ENCODE assay signal across 13 mouse cellular contexts in genomic region chr10:42698994-42699393, GRCm38 (mm10).
DNase-seq lines count a peak whose midpoint lies in the region; TF ChIP-seq lines count a peak whose summit lies in the region.
"Had no signal": no experiment of that assay in that cellular context is flagged by ENCODE, and none has a peak within 500 bp of the region (broad histone marks: within the 10 kb centered on the region; RNA-seq: fewer than 3 reads in every experiment).

No protein-coding gene starts in this region.

- no peak overlapping the region for H3K4me3 ChIP-seq in lung, adult 2 months (replicated peaks; ENCODE audit: extremely low read depth, low read depth, low read length)
- no peak overlapping the region for H3K4me3 ChIP-seq in small intestine, adult 2 months (ENCODE audit: low read depth, low read length)
- H3K4me3 ChIP-seq: hindbrain, embryonic 10.5 days; limb, embryonic 15.5 days; midbrain, embryonic 10.5 days had no signal

- TF ChIP-seq CTCF in lung, adult 2 months (IDR thresholded peaks at IDR 0.05; ENCODE audit: insufficient read depth, low read length), result no peak
- no peak for TF ChIP-seq CTCF in small intestine, adult 2 months (IDR thresholded peaks at IDR 0.05; ENCODE audit: extremely low read depth, insufficient read length, insufficient replicate concordance, low read depth, low read length)

- TF ChIP-seq POLR2A in lung, adult 2 months (IDR thresholded peaks at IDR 0.05; ENCODE audit: borderline replicate concordance, extremely low read depth, low read depth, low read length), result no peak
- TF ChIP-seq POLR2A in small intestine, adult 2 months (IDR thresholded peaks at IDR 0.05; ENCODE audit: low read depth, low read length), result no peak

- no peaks in the 10 kb centered on the region for H3K4me1 ChIP-seq in lung, adult 2 months (ENCODE audit: control insufficient read depth, insufficient read depth, low read length)
- peaks cover 5% of the 10 kb centered on the region; the same call in 1 of the 2 replicates for H3K4me1 ChIP-seq in small intestine, adult 2 months (ENCODE audit: control insufficient read depth, insufficient read depth, insufficient read length, low read length)
- H3K4me1 ChIP-seq: hindbrain, embryonic 10.5 days; limb, embryonic 15.5 days had no signal

- DNase-seq in lung, postnatal 36 days, result peak; percentile 18
- DNase-seq in lung, adult 2 months, result no peak
- peak; percentile 87 for DNase-seq in T-cell, adult 2 months (ENCODE audit: low spot score)
- peak; percentile 89 to 96 for DNase-seq in thymus, postnatal 36 days
- no peak for DNase-seq in adrenal gland, postnatal 4 days (ENCODE audit: low spot score in 2 of 2)
- no peak for DNase-seq in right cerebral cortex, postnatal 36 days (ENCODE audit: low spot score in 2 of 2)
- DNase-seq: cerebellum, adult 18-20 months; kidney, adult 2 months; lung, embryonic 14.5 days had no signal

- WGBS in lung, adult 2 months, result 76% methylated on average over 8 of the region's 8 CpGs
- WGBS in small intestine, adult 2 months, result 32% methylated on average over 8 of the region's 8 CpGs

- H3K27ac ChIP-seq in small intestine, adult 2 months (ENCODE audit: insufficient read depth, low read depth, low read length), result peak overlapping the region; percentile 31
- H3K27ac ChIP-seq: hindbrain, embryonic 10.5 days; limb, embryonic 15.5 days; midbrain, embryonic 10.5 days had no signal

- H3K36me3 ChIP-seq in small intestine, adult 2 months (ENCODE audit: control insufficient read depth, insufficient read depth, low read length), result peaks cover 40% of the 10 kb centered on the region
- H3K36me3 ChIP-seq: limb, embryonic 15.5 days had no signal

- no peaks in the 10 kb centered on the region for H3K27me3 ChIP-seq in small intestine, adult 2 months (ENCODE audit: control insufficient read depth, insufficient read depth, low read length)
- H3K27me3 ChIP-seq: limb, embryonic 15.5 days had no signal

Comparison
In these comparisons a context has a peak if more than half of its experiments do, and no peak if none do; other contexts are left out.
1. DNase-seq: peak in lung, postnatal 36 days (single experiment), T-cell, adult 2 months (single experiment) and thymus, postnatal 36 days (2 of 2); none in lung, adult 2 months (single experiment), adrenal gland, postnatal 4 days (0 of 2) and right cerebral cortex, postnatal 36 days (0 of 2).